Mouse (Mus musculus): ENCODE measurements around the gene D7Ertd443e. TPM values are rescaled to one million over a fixed set of nuclear protein-coding genes. Genes with fewer than 3 reads are reported as not detected.

The D7Ertd443e gene
- 3.1 TPM for polyA plus RNA-seq (2014; fragmentation: Illumina TruSeq; extraction: RNeasy Lipid Tissue Mini Kit (QIAGEN cat#74804); ENCODE audit: low read depth, low replicate concordance)

DNA sequence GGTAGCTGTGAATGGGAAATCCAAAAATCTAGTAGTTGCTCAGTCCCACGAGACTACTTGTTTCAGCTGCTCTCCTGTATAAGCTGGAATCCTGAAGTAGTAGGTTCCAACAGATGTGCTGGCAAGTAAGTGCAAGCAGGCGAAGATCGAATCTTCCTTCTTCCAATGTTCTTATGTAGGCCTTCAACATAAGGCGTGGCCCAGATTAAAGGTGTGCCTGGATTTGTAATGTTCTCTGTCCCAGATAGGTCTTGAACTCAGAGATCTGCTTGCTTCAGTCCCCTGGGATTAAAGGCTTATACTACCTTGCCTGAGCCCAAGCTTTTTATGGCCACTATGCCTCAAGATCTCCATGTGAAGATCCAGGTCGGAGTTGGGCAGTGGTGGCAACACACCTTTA is at the start of gene D7Ertd443e:
D7Ertd443e (minus strand) TSS at position 101 of the 400 bp plus-strand sequence.

DNA sequence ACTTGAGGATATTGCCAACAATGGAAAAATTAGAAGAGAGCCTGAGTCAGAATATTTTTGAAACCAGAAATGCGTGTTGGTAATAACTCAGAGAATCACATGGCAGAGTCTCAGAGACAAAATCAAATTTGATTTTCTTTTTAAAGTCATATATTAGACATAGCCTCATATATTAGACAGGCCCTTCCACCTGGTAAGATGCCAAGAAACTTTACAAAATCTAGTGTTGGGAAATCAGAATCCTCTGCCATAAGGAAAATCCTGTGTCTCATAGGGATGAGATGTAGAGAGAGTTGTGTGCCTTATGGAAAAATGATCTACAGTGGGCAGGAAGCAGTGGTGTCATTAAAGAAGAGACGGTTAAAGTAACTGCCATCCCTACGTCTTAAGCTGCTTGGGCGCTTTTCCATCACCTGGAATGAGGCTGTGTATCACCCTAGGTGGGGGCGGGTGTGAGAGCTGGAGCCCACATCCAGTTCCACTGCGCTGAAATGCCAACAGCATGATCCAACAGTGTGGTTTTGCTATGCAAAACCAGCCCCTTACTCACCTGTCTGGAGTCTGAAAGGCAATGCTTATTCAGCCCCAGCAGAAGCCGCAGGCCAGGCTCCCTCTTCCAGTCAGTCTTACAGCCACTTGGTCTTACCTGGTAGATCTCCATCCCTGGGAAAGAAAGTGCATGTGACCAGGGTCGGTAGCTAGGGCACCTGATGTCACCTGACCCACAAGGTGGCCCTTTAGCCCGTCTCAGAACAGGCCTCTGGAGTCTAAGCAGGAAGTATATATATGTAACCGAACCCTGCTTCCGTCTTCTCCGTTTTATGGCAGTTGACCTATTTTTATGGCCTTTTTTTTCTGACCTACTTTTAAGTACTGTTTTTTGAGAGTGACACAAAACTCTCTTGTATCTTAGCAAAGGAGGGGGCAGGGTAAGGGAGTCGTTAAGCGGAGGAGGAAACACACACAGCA is 153.8 kb downstream of the D7Ertd443e start, which contains the start of gene Adam12:
Adam12 (minus strand) TSS at position 769 of the 969 bp plus-strand sequence.

Other genes starting within 250 kb of the D7Ertd443e start
- gene Adam12, start 153.5 kb downstream of the D7Ertd443e start, polyA plus RNA-seq (2014; fragmentation: Illumina TruSeq; extraction: RNeasy Lipid Tissue Mini Kit (QIAGEN cat#74804); ENCODE audit: low read depth, low replicate concordance): 7.2 TPM

All from adrenal gland, adult 10 weeks (tissue).